Mouse (Mus musculus) frontal cortex, postnatal 10 days (tissue): ENCODE data around the gene Psmg1.

Source experiments
- DNase-seq, 2 experiments: peaks; one replicate each; pipeline ENCODE4 v3.0.0; 2022; ENCODE audit warnings: low spot score in 2 of 2, mixed read lengths in 1 of 2

Psmg1 gene

GRCm38 (mm10) chr16:95958080-95958479 is 32.7 kb downstream of the Psmg1 start:
- no peak for DNase-seq

GRCm38 (mm10) chr16:95956618-95957017 is 34.1 kb downstream of the Psmg1 start:
- DNase-seq = no peak

GRCm38 (mm10) chr16:95955716-95956346 is 34.9 kb downstream of the Psmg1 start:
- no peak for DNase-seq

DNA sequence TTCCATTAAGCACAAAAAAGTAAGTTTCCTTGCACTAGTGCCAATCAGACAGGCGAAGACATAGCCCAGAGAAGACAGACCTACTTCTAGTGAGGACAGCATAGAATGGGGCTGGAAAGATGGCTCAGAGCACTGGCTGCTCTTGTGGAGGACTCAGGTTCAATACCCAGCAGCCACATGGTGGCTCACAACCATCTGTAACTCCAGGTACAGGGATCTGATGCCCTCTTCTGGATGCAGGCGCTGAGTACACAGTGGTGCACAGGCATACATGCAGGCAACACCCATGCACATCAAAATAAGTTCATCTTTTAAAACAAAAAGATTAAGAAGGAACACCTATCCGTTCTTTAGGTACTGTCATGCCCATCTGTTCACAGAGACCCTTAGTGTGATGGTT is 36.4 kb downstream of the Psmg1 start:
- DNase-seq = no peak

GRCm38 (mm10) chr16:95953159-95953650 is 37.6 kb downstream of the Psmg1 start:
- no peak for DNase-seq

GRCm38 (mm10) chr16:95951471-95951870 is 39.3 kb downstream of the Psmg1 start:
- no peak for DNase-seq

- DNase-seq = peak; percentile 58 to 77
Observed at GRCm38 (mm10) chr16:95945389-95946311, 45.1 kb downstream of the Psmg1 start.

DNA sequence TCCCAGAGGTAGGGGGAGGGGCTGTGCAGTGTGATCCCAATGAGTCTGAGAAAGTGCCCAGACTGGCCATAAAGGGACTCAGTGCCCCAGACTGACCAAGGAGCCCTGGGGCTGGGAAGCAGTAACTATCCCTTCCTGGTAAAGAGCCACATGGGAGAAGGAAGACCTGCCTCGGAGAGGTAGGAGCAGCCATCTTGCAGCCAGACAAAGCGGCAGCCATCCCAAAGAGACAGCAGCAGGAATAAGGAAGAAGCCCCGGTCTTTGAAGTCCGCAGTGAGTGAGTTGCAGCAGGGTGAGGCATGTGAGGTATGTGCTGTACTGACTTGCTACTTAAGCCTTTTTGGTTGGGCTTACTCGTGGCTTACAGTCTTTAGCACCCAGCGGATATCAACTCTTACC is 47.6 kb downstream of the Psmg1 start:
- DNase-seq = no peak

DNA sequence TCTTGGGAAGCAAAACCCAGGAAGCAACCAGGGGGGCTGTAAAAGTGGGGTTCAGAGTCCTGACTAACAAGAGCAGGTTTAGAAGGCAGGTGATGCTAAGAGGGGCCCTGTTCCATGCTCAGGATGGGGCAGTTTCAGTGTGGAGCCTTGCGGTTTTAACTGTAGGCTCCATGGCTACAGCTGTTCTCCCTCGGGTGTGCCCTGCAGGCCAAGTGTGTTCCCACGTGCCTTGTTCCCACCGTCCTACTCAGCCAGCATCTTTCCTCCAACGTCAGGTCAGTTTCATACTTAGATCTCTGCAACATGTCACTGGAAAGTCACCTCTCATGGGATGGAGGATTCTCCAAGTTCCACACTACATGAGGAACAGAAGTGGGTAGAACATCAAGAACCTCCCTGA is 49.2 kb downstream of the Psmg1 start:
- DNase-seq = no peak

GRCm38 (mm10) chr16:95935495-95935961 is 55.2 kb downstream of the Psmg1 start:
- no peak for DNase-seq

- no peak for DNase-seq
Observed at GRCm38 (mm10) chr16:95932860-95933259, 57.9 kb downstream of the Psmg1 start.

GRCm38 (mm10) chr16:95931509-95931908 is 59.3 kb downstream of the Psmg1 start:
- DNase-seq = no peak
